Mouse (Mus musculus) limb, embryonic 11.5 days (tissue): Measurements from ENCODE around the gene Btrc. TPM values are rescaled to one million over a fixed set of nuclear protein-coding genes. Genes with fewer than 3 reads are reported as not detected.
"Not testable (repeated sequence)": the region's sequence is repeated elsewhere in the genome, so short reads cannot be mapped to it uniquely, and the experiment has no call there.

Experiments
- ATAC-seq: fragments of 200-750 bp; cut with Nextera tagmentation; 2 replicates; pipeline ENCODE4 v1.8.0; 2017; ENCODE audit warnings: low read depth; ENCODE audit not compliant: insufficient number of reproducible peaks, low FRiP score, low TSS enrichment
- DNase-seq: peaks from one replicate; pipeline ENCODE4 v3.0.0-alpha.2; 2015; ENCODE audit warnings: low spot score
- H3K27ac ChIP-seq: fragments of 300-500 bp; sonication (generic); replicated peaks from 2 replicates; pipeline ENCODE4 v1.5.1; 2014; ENCODE audit warnings: low read depth, mild to moderate bottlenecking, low read length
- H3K27me3 ChIP-seq: fragments of 300-500 bp; sonication (generic); 2 replicates; pipeline ENCODE4 v1.6.1; 2014; ENCODE audit warnings: mild to moderate bottlenecking, low read length, mixed read lengths; ENCODE audit not compliant: control insufficient read depth, insufficient read depth
- H3K36me3 ChIP-seq: fragments of 300-500 bp; sonication (generic); 2 replicates; pipeline ENCODE4 v1.6.1; 2014; ENCODE audit warnings: mild to moderate bottlenecking, low read length, moderate library complexity, mixed read lengths; ENCODE audit not compliant: control insufficient read depth, insufficient read depth
- H3K4me1 ChIP-seq: fragments of 300-500 bp; sonication (generic); 2 replicates; pipeline ENCODE4 v1.6.1; 2014; ENCODE audit warnings: low read length, mixed read lengths; ENCODE audit not compliant: control insufficient read depth, insufficient read depth
- H3K4me2 ChIP-seq: fragments of 300-500 bp; sonication (generic); 2 replicates; pipeline ENCODE4 v1.6.1; 2014; ENCODE audit warnings: low read depth, mild to moderate bottlenecking, moderate library complexity; ENCODE audit not compliant: severe bottlenecking
- H3K4me3 ChIP-seq: fragments of 300-500 bp; sonication (generic); 2 replicates; pipeline ENCODE4 v1.5.1; 2014; ENCODE audit warnings: low read depth, low read length
- H3K9ac ChIP-seq: fragments of 300-500 bp; sonication (generic); 2 replicates; pipeline ENCODE4 v1.6.1; 2014; ENCODE audit warnings: mild to moderate bottlenecking, low read length
- H3K9me3 ChIP-seq: fragments of 300-500 bp; sonication (generic); 2 replicates; pipeline ENCODE4 v1.6.1; 2016; ENCODE audit warnings: low read length; ENCODE audit not compliant: control insufficient read depth
- WGBS: fragments of 180-500 bp; shearing (Covaris S2); extraction: QIAGEN DNeasy Blood & Tissue Kit; methylation state at CpG from one replicate; pipeline ENCODE4 v1.1.7; 2014; 5-methylcytosine and 5-hydroxymethylcytosine counted together
- polyA plus RNA-seq: library from polyadenylated mRNA; unstranded; fragments of >200 nt; fragmentation: Nextera tagmentation; extraction: Ambion mirVana; gene quantifications from 2 replicates; pipeline ENCODE4 v1.2.1, GENCODE M21; 2014

Btrc gene
- polyA plus RNA-seq, 1 experiment from 2014 or later = 52.4 TPM

DNA sequence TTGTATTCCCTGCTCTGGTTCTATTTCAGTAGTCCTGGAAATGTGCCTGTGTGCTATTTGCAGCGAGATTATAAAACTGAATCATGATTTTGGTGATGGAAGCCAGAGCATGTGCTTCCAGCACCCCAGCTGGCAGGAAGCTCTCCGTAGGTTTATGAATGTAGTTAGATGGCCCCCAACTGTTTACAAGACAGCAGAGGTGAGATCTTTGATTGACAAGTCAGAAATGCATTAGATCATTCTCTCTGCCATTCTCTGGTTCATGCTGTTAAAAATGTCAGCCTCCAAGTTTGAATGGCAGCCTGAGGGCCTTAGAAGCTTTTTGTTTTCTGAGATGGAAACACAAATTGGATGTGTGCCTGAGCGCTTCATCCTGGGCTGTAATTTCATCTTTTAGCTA lies 68.8 kb downstream of the Btrc start:
- Histone ChIP-seq H3K4me1 (no peaks in the 10 kb centered on the region), H3K4me2 (no peak overlapping the region), H3K27me3 (no peaks in the 10 kb centered on the region), H3K9me3 (no peaks in the 10 kb centered on the region), H3K27ac (no peak overlapping the region), H3K9ac (no peak overlapping the region), H3K36me3 (no peaks in the 10 kb centered on the region; the same call in 1 of the 2 replicates), H3K4me3 (no peak overlapping the region)
- ATAC-seq (no peak), DNase-seq (no peak)
- WGBS = 73% methylated on average over 3 of the region's 3 CpGs

DNA sequence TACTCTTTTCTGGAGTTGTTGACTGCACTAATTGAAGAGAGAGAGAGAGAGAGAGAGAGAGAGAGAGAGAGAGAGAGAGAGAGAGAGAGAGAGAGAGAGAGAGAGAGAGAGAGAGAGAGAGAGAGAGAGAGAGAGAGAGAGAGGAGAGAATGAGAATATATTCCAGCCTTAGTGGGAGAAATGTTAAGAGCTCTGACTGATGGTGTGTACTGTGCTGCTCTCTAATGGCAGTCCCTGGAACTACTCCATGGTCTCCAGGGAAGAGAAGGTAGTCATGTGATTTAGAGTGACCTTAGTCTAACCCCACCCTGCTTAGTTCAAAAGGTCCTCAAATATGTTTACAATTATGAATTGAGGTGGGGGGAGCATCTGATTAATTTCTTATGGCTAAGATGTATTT lies 72.5 kb downstream of the Btrc start:
- not testable (repeated sequence) for H3K4me3 ChIP-seq, H3K27ac ChIP-seq, H3K4me1 ChIP-seq, ATAC-seq, H3K36me3 ChIP-seq, H3K9ac ChIP-seq, H3K27me3 ChIP-seq, H3K4me2 ChIP-seq, H3K9me3 ChIP-seq
- peak; percentile 75 for DNase-seq

DNA sequence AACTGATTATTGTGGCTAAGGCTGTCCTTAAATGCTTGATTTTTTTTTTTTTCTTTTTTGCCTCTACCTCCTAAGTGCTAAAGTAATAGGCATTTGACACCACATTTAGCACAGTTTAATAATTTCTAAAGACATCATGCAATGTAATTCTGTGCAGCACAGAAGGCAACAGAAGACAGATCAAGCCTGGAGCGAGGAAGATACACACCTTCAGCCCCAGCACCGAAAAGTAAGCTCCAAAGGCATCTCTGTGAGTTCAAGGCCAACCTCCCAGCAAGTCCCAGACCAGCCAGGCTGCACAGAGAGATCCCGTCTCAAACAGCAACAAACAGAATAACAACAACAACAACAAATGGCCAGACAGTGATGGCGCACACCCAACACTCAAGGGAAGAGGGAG lies 73.6 kb downstream of the Btrc start:
- H3K9me3 ChIP-seq = no peaks in the 10 kb centered on the region
- H3K27me3 ChIP-seq = no peaks in the 10 kb centered on the region
- no peak for DNase-seq
- H3K4me3 ChIP-seq = no peak overlapping the region
- H3K36me3 ChIP-seq = no peaks in the 10 kb centered on the region; the same call in 1 of the 2 replicates
- no peak overlapping the region for H3K27ac ChIP-seq
- H3K4me2 ChIP-seq = no peak overlapping the region
- ATAC-seq = no peak
- WGBS = 83% methylated on average over 4 of the region's 4 CpGs
- peaks cover 5% of the 10 kb centered on the region for H3K4me1 ChIP-seq
- H3K9ac ChIP-seq = no peak overlapping the region

DNA sequence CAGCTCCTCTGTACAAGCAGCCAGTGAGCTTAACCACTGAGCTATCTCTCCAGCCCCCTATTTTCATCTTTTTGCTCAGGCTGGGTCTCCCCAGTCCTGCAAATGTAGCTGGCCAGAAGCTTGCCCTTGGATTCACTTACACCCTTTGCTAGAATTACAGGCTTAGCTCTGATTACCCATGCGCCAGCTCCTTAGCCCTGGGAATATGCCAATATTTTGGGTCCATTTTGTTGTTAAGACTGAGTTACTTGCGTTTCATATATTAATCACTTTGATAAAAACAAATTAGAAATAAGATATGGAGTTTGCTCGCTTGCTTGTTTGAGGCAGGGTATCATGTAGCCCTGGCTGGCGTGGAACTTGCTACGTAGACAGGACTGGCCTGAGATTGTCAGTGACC lies 74.7 kb downstream of the Btrc start:
- Histone ChIP-seq H3K4me3 (no peak overlapping the region), H3K9me3 (no peaks in the 10 kb centered on the region), H3K9ac (no peak overlapping the region), H3K4me1 (peaks cover 5% of the 10 kb centered on the region), H3K27ac (no peak overlapping the region), H3K27me3 (no peaks in the 10 kb centered on the region), H3K4me2 (no peak overlapping the region), H3K36me3 (no peaks in the 10 kb centered on the region; the same call in 1 of the 2 replicates)
- no peak for ATAC-seq
- no peak for DNase-seq
- 91% methylated on average over 5 of the region's 5 CpGs for WGBS

DNA sequence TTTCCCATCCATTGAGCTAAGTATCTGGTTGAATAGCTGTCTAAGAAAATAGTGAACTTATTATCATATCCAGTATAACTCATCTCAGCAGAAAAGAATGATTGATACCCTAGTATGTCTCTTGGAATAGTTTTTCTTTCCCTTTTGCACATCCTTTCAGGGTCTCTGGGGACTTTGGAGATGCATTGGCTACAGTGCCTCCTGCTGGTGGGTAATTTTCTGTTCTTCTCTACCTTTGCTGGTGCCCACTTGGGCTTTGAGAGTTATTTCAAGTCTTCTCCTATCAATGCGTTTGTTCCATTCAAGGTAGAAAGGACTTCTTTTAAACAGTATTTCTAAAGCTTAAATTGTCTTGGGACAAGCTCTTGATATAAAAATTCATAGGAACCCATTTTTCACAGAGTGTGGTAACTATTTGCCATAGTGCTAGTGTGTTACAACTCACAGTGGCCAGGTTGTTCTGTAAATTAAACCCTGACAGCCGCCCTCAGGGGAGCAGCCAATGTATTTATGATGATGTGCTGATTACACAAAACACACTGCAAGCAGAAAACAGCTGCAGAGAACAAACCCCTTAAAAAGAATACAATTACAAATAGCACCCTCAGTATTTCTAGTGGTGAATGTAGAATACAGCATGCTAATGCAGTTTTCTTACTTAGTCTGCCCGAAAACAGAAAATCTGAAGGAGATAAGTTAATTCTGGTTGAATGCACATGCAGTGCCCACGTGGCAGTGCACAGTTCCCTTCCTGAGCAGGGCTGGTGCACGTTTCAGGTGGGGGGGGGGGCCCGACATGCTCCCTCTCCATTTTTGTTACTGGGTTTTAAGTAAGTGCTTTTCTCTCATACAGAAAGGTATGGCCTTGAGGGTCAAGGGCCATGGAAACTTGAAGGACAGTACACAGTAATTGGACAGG lies 75.7 kb downstream of the Btrc start:
- no peaks in the 10 kb centered on the region for H3K9me3 ChIP-seq
- 70% methylated on average over 6 of the region's 6 CpGs for WGBS
- no peak overlapping the region for H3K9ac ChIP-seq
- no peak overlapping the region for H3K27ac ChIP-seq
- no peaks in the 10 kb centered on the region; the same call in 1 of the 2 replicates for H3K36me3 ChIP-seq
- H3K4me3 ChIP-seq = no peak overlapping the region
- H3K27me3 ChIP-seq = no peaks in the 10 kb centered on the region
- H3K4me1 ChIP-seq = peaks cover 5% of the 10 kb centered on the region
- ATAC-seq (no peak), DNase-seq (no peak)
- H3K4me2 ChIP-seq = no peak overlapping the region

DNA sequence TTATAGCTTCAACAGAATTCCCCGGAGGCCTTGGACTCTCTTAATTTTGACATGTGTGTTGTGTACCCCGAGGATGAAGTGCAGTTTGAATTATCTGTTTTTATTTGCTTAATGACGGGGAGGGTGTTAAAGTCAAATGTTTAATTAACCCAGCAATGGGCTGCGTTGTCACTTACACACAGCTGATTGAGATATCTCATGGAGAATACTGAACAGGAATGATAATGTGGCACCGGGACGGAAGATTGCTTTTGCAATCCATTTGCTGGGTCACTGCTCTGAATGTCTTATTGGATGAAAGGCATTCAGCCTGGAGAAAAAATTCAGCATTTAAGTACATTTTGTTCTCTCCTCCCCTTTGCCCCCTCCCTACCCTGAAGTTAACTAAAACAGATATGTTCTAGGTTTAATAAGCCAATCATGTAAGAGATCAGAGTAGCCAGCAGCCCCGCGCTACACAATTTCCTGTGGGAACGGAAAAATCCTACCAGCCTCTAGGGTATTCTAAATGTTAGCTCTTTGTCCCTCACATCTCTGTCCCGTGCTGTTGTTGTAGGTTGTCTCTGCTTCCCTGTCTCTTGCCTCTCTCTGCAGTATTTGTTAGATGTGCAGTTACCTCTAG lies 77.1 kb downstream of the Btrc start:
- H3K4me2 ChIP-seq = no peak overlapping the region
- WGBS = 75% methylated on average over 10 of the region's 10 CpGs
- no peaks in the 10 kb centered on the region for H3K9me3 ChIP-seq
- no peak overlapping the region for H3K4me3 ChIP-seq
- H3K9ac ChIP-seq = no peak overlapping the region
- H3K36me3 ChIP-seq = no peaks in the 10 kb centered on the region; the same call in 1 of the 2 replicates
- no peak for ATAC-seq
- H3K27me3 ChIP-seq = no peaks in the 10 kb centered on the region
- no peak overlapping the region; the same call in 1 of the 2 replicates for H3K27ac ChIP-seq
- no peak for DNase-seq
- peaks cover 5% of the 10 kb centered on the region for H3K4me1 ChIP-seq

GRCm38 (mm10) chr19:45441717-45442116 lies 78.2 kb downstream of the Btrc start:
- Histone ChIP-seq H3K4me1 (peaks cover 5% of the 10 kb centered on the region), H3K9ac (no peak overlapping the region), H3K9me3 (no peaks in the 10 kb centered on the region), H3K27me3 (no peaks in the 10 kb centered on the region), H3K36me3 (no peaks in the 10 kb centered on the region; the same call in 1 of the 2 replicates), H3K4me3 (no peak overlapping the region), H3K4me2 (no peak overlapping the region), H3K27ac (no peak overlapping the region)
- ATAC-seq (no peak), DNase-seq (no peak)
- 68% methylated on average over 7 of the region's 7 CpGs for WGBS

DNA sequence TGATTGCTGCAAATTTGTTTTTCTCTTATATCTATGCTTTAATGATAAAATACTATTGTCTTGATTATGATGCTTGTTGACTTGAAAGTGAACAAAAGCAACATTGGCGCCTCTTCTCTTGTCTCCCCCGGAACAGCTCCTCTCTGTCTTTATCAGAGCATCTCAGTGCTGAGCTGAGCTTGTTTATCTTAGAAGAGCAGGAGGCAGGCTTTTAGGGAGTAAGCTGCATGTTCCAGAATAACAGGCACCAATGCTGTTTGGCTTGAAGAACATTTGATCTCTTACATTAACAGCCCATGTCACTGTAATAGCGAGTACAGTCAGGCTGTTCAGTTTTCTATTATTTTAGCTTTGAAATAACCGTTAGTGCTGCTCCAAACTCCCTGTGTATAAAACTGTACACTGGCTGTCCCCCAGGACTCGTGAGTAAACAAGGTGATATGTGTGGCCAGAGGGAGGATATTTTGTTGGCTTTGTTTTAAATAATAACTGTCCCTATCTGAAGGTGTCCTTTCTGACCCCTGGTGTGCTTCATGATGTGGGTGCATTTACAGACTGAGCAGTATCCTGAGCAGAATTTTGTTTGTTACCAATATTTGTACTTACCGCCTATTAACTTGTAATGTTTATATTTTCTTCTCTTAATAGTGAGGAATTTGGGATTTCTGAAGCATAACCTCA lies 81.9 kb downstream of the Btrc start:
- 60% methylated on average over 6 of the region's 6 CpGs for WGBS
- DNase-seq = no peak
- Histone ChIP-seq H3K4me3 (no peak overlapping the region), H3K4me1 (peaks cover 3% of the 10 kb centered on the region; the same call in 1 of the 2 replicates), H3K9me3 (no peaks in the 10 kb centered on the region), H3K9ac (no peak overlapping the region), H3K4me2 (no peak overlapping the region), H3K36me3 (no peaks in the 10 kb centered on the region), H3K27me3 (no peaks in the 10 kb centered on the region), H3K27ac (no peak overlapping the region)
- no peak for ATAC-seq
